Mouse (Mus musculus) heart, embryonic 15.5 days (tissue): Measurements from ENCODE around the gene Tmem207. TPM values are rescaled to one million over a fixed set of nuclear protein-coding genes. Genes with fewer than 3 reads are reported as not detected.

Source experiments
- ATAC-seq: fragments of 200-750 bp; cut with Nextera tagmentation; replicated peaks from 2 replicates; pipeline ENCODE4 v1.8.0; 2017; ENCODE audit warnings: low read depth, moderate TSS enrichment; ENCODE audit not compliant: insufficient number of reproducible peaks, insufficient read depth, low FRiP score
- H3K27ac ChIP-seq: fragments of 300-500 bp; sonication (generic); 2 replicates; pipeline ENCODE4 v1.5.1; 2015; ENCODE audit warnings: mild to moderate bottlenecking, inconsistent platforms
- H3K27me3 ChIP-seq: fragments of 300-500 bp; sonication (generic); 2 replicates; pipeline ENCODE4 v1.6.1; 2015; ENCODE audit warnings: inconsistent platforms
- H3K36me3 ChIP-seq: fragments of 300-500 bp; sonication (generic); 2 replicates; pipeline ENCODE4 v1.6.1; 2015; ENCODE audit warnings: mild to moderate bottlenecking, inconsistent platforms
- H3K4me1 ChIP-seq: fragments of 300-500 bp; sonication (generic); replicated peaks from 2 replicates; pipeline ENCODE4 v1.6.1; 2015; ENCODE audit warnings: inconsistent platforms
- H3K4me2 ChIP-seq: fragments of 300-500 bp; sonication (generic); 2 replicates; pipeline ENCODE4 v1.6.1; 2015; ENCODE audit warnings: inconsistent platforms, mild to moderate bottlenecking, moderate library complexity
- H3K4me3 ChIP-seq: fragments of 300-500 bp; sonication (generic); 2 replicates; pipeline ENCODE4 v1.5.1; 2015; ENCODE audit warnings: mild to moderate bottlenecking, inconsistent platforms
- H3K9ac ChIP-seq: fragments of 300-500 bp; sonication (generic); 2 replicates; pipeline ENCODE4 v1.6.1; 2015; ENCODE audit warnings: mild to moderate bottlenecking, inconsistent platforms
- H3K9me3 ChIP-seq: fragments of 300-500 bp; sonication (generic); replicated peaks from 2 replicates; pipeline ENCODE4 v1.6.1; 2016; ENCODE audit warnings: inconsistent platforms
- WGBS: fragments of 180-500 bp; shearing (Covaris S2); methylation state at CpG from one replicate; pipeline ENCODE4 v1.1.7; 2015; ENCODE audit warnings: mixed read lengths; 5-methylcytosine and 5-hydroxymethylcytosine counted together
- polyA plus RNA-seq: library from polyadenylated mRNA; unstranded; fragments of >200 nt; fragmentation: Nextera tagmentation; extraction: Ambion mirVana; gene quantifications from 2 replicates; pipeline ENCODE4 v1.2.1, GENCODE M21; 2015

Tmem207 gene
- polyA plus RNA-seq, result not detected in 2 replicates

DNA sequence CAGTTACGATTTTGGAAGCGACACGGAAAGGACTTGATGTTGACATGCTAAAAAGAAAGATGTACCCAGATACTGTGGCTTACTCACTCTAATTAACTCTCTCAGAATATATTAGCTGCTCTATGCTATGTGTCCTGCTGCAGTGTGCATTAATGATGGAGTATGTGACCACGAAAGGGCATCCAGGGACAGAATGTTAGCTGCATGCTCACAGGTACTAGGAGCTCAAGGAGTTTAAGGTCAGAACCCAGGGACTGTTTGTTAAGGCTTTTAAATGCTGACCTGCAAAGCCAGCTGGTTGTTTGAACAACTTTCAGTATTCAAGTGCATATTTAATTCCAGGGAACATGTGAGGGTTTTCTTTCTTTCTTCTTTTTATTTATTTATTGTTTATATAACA lies at the start of gene Tmem207:
TSS of gene Tmem207 (minus strand) at position 101 of the 400 bp plus-strand sequence.
- WGBS, result 92% methylated on average over 4 of the region's 4 CpGs
- H3K4me2 ChIP-seq, result no peak within 1 kb of the TSS
- H3K4me1 ChIP-seq, result no peaks in the 10 kb centered on the region
- no peaks in the 10 kb centered on the region for H3K27me3 ChIP-seq
- no peaks in the 10 kb centered on the region for H3K36me3 ChIP-seq
- no peak for ATAC-seq
- no peak within 1 kb of the TSS for H3K4me3 ChIP-seq
- no peak within 1 kb of the TSS for H3K27ac ChIP-seq
- H3K9me3 ChIP-seq, result no peaks in the 10 kb centered on the region
- no peak within 1 kb of the TSS for H3K9ac ChIP-seq

DNA sequence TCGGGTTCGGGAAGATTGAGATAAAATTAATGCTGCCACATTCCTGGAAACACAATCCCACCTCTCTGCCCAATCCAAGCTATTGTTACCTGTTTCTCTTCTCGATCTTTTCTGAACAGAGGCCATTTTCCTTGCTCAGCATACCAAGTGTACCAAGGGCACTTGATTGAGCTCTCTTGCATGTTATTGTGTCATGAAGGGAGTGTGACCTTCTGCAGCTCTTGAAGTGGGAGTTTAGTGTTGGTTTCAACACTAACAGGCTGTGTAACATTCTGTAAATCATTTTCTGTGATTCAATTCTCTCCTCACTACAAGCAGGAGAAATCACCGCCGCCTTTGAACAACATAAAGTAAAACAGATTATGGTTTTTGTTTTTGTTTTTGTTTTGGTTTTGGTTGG lies 47.6 kb upstream of the Tmem207 start:
- no peak overlapping the region for H3K4me2 ChIP-seq
- no peaks in the 10 kb centered on the region for H3K36me3 ChIP-seq
- no peak overlapping the region for H3K27ac ChIP-seq
- no peak overlapping the region for H3K4me3 ChIP-seq
- H3K4me1 ChIP-seq, result no peaks in the 10 kb centered on the region
- WGBS, result 81% methylated on average over 5 of the region's 5 CpGs
- no peaks in the 10 kb centered on the region for H3K27me3 ChIP-seq
- no peak for ATAC-seq
- no peak overlapping the region for H3K9ac ChIP-seq
- H3K9me3 ChIP-seq, result no peaks in the 10 kb centered on the region

GRCm38 (mm10) chr16:26571836-26572235 lies 45.3 kb upstream of the Tmem207 start:
- H3K36me3 ChIP-seq, result no peaks in the 10 kb centered on the region
- H3K4me3 ChIP-seq, result no peak overlapping the region
- H3K9me3 ChIP-seq, result no peaks in the 10 kb centered on the region
- no peak for ATAC-seq
- no peak overlapping the region for H3K4me2 ChIP-seq
- H3K27ac ChIP-seq, result no peak overlapping the region
- no peak overlapping the region for H3K9ac ChIP-seq
- 61% methylated on average over 2 of the region's 2 CpGs for WGBS
- no peaks in the 10 kb centered on the region for H3K4me1 ChIP-seq
- H3K27me3 ChIP-seq, result no peaks in the 10 kb centered on the region

DNA sequence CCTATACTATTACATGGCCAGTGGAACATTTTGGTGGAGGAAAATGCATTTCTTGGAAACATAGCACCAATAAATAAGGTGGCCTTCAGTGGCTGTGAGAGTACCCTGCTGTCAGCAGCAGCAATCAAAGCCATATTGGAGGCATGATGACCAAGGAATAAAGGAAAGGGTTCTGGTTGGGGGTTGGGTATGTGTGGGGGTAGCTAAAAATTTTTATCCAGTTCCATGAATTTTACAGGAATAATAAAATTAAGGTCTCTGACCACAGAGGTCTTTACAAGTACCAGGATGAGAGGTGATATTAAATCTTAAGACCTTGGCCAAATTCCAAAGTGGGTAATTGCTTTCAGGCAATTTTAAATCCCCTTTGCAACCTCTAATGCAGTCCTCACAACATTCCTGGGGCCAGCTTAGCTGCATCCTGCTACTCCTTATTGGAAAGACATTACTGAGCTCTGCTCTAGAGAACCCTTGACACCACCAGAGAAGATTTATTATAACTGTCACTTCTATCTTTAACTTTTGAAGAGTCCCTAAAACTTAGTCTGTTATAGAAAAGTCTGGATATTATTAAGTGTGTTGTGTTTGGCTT lies 42.9 kb upstream of the Tmem207 start:
- Histone ChIP-seq H3K9ac (no peak overlapping the region), H3K4me1 (no peaks in the 10 kb centered on the region), H3K4me3 (no peak overlapping the region), H3K9me3 (no peaks in the 10 kb centered on the region), H3K36me3 (no peaks in the 10 kb centered on the region), H3K27me3 (no peaks in the 10 kb centered on the region), H3K27ac (no peak overlapping the region), H3K4me2 (no peak overlapping the region)
- ATAC-seq, result no peak

DNA sequence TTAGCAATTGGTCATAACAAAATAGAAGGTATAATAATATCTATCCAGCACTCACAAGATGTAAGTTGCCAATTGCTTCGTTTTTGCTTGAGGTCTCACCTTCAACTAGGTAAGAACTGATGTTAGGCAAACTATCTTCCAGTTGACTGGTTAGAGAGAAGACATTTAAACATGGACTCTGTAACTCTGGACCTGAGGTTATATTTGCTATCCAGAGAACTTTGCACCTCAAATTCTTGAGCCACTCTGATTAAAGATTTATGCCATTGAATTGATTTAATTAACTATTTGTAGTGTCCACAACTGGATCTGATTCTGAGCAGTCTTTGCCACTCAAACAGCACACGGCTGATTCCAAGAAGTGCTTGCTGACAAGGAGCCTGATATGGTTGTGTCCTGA lies 36.2 kb upstream of the Tmem207 start:
- no peak overlapping the region for H3K4me3 ChIP-seq
- no peak overlapping the region for H3K4me2 ChIP-seq
- no peak for ATAC-seq
- H3K4me1 ChIP-seq, result no peaks in the 10 kb centered on the region
- 50% methylated on average over 2 of the region's 2 CpGs for WGBS
- H3K27ac ChIP-seq, result no peak overlapping the region
- H3K36me3 ChIP-seq, result no peaks in the 10 kb centered on the region
- H3K27me3 ChIP-seq, result no peaks in the 10 kb centered on the region
- H3K9me3 ChIP-seq, result no peaks in the 10 kb centered on the region
- no peak overlapping the region for H3K9ac ChIP-seq

DNA sequence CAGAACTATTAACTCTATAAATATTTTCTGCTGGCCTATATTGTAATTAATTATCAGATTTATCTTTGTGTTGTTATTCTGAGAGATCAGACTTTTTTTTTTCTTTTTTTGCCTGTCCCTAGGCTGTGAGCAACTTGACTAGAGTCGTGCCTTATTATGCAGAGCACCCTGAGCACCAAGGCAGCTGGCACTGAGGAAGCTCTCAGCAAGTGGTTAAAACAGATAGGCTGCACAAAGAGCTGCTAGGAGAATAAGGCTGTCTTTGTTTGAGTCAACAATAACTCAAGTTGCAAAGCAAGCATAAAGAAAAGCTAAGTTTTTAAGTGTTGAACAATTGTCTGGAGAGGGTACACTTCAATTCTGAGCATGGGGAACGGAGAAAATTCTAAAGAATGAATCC lies 35.2 kb upstream of the Tmem207 start:
- H3K27me3 ChIP-seq, result no peaks in the 10 kb centered on the region
- ATAC-seq, result no peak
- WGBS, result 42% methylated on average over 2 of the region's 2 CpGs
- H3K4me2 ChIP-seq, result no peak overlapping the region
- H3K9me3 ChIP-seq, result no peaks in the 10 kb centered on the region
- no peak overlapping the region for H3K27ac ChIP-seq
- no peak overlapping the region for H3K9ac ChIP-seq
- H3K4me3 ChIP-seq, result no peak overlapping the region
- no peaks in the 10 kb centered on the region for H3K4me1 ChIP-seq
- H3K36me3 ChIP-seq, result no peaks in the 10 kb centered on the region

DNA sequence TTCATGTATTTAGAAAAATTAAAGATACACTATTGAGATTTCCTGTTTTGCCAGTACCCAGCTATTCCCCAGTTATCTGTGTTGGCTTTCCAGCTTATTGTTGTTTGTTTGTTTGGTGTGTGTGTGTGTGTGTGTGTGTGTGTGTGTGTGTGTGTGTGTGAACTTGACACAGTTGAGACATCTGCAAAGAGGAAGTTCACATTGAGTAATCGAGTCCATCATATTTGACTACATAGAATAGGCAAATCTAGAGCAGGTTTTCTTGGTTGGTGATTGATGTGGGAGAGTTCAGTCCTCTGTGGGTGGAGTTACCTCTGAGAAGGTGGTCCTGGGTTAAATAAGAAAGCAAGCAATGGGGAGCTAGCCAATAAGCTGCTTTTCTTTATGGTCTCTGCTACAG lies 32.2 kb upstream of the Tmem207 start:
- 72% methylated on average over 1 of the region's 1 CpGs for WGBS
- Histone ChIP-seq H3K9ac (no peak overlapping the region), H3K4me3 (no peak overlapping the region), H3K4me2 (no peak overlapping the region), H3K27me3 (no peaks in the 10 kb centered on the region), H3K27ac (no peak overlapping the region), H3K4me1 (no peaks in the 10 kb centered on the region), H3K9me3 (no peaks in the 10 kb centered on the region), H3K36me3 (no peaks in the 10 kb centered on the region)
- no peak for ATAC-seq

- Histone ChIP-seq H3K4me3 (no peak overlapping the region), H3K36me3 (no peaks in the 10 kb centered on the region), H3K9ac (no peak overlapping the region), H3K4me2 (no peak overlapping the region), H3K4me1 (no peaks in the 10 kb centered on the region), H3K27ac (no peak overlapping the region), H3K27me3 (no peaks in the 10 kb centered on the region), H3K9me3 (no peaks in the 10 kb centered on the region)
- no peak for ATAC-seq
- 81% methylated on average over 3 of the region's 3 CpGs for WGBS
These were observed 25.7 kb upstream of the Tmem207 start for GRCm38 (mm10) chr16:26552234-26552633.

DNA sequence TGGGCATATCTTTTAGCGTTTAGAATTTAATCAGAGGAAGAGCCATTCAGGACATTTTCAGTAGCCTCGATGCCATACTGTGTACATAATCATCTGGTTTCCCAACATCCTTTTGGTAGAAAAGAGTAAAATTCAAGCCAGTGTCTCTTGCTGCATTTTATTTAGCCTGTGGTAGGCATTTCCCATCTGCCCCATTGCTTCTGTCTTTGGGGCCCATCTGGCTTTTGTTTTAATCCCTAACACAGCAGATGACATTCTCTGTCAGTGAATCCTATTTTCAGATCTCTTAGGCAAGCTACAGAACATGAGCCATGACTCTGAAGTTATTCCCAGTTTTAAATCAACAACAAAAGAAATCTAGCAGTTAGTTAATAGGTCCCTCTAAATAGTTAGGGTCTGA lies 22.7 kb upstream of the Tmem207 start:
- no peak for ATAC-seq
- Histone ChIP-seq H3K4me2 (no peak overlapping the region), H3K36me3 (no peaks in the 10 kb centered on the region), H3K9me3 (no peaks in the 10 kb centered on the region), H3K27me3 (no peaks in the 10 kb centered on the region), H3K4me1 (no peaks in the 10 kb centered on the region), H3K27ac (no peak overlapping the region; the same call in 1 of the 2 replicates), H3K4me3 (no peak overlapping the region), H3K9ac (no peak overlapping the region)
- 75% methylated on average over 2 of the region's 2 CpGs for WGBS

GRCm38 (mm10) chr16:26546879-26547206 lies 20.3 kb upstream of the Tmem207 start:
- no peaks in the 10 kb centered on the region for H3K27me3 ChIP-seq
- H3K4me3 ChIP-seq, result no peak overlapping the region
- no peak for ATAC-seq
- no peaks in the 10 kb centered on the region for H3K9me3 ChIP-seq
- no peak overlapping the region for H3K27ac ChIP-seq
- H3K36me3 ChIP-seq, result no peaks in the 10 kb centered on the region
- no peaks in the 10 kb centered on the region for H3K4me1 ChIP-seq
- 79% methylated on average over 1 of the region's 1 CpGs for WGBS
- H3K4me2 ChIP-seq, result no peak overlapping the region
- H3K9ac ChIP-seq, result no peak overlapping the region

GRCm38 (mm10) chr16:26546170-26546878 lies 19.8 kb upstream of the Tmem207 start:
- Histone ChIP-seq H3K4me1 (no peaks in the 10 kb centered on the region), H3K4me2 (no peak overlapping the region), H3K9ac (no peak overlapping the region), H3K27ac (no peak overlapping the region), H3K9me3 (no peaks in the 10 kb centered on the region), H3K27me3 (no peaks in the 10 kb centered on the region), H3K36me3 (no peaks in the 10 kb centered on the region), H3K4me3 (no peak overlapping the region)
- no peak for ATAC-seq
- WGBS, result 34% methylated on average over 7 of the region's 7 CpGs

- Histone ChIP-seq H3K27me3 (no peaks in the 10 kb centered on the region), H3K9ac (no peak overlapping the region), H3K36me3 (no peaks in the 10 kb centered on the region), H3K4me3 (no peak overlapping the region), H3K27ac (no peak overlapping the region), H3K4me2 (no peak overlapping the region), H3K4me1 (no peaks in the 10 kb centered on the region), H3K9me3 (no peaks in the 10 kb centered on the region)
- no peak for ATAC-seq
- WGBS, result 74% methylated on average over 1 of the region's 1 CpGs
These were observed 5.7 kb upstream of the Tmem207 start for GRCm38 (mm10) chr16:26532287-26532686.
